Mouse (Mus musculus): ENCODE data around the gene Gm10118.

The Gm10118 gene

GRCm38 (mm10) chr10:63927334-63927733, at the start of gene Gm10118:
TSS of gene Gm10118 (minus strand) at chr10:63927434.
- DNase-seq (ENCODE audit: low spot score in 2 of 2): no peak

GRCm38 (mm10) chr10:63972300-63972699, 45.1 kb upstream of the Gm10118 start:
- no peak for DNase-seq (ENCODE audit: low spot score in 2 of 2)

GRCm38 (mm10) chr10:63954308-63954930, 27.2 kb upstream of the Gm10118 start:
- no peak for DNase-seq (ENCODE audit: low spot score in 2 of 2)

- DNase-seq (ENCODE audit: low spot score in 2 of 2): no peak
Measured at GRCm38 (mm10) chr10:63951481-63951880, 24.2 kb upstream of the Gm10118 start.

GRCm38 (mm10) chr10:63950867-63951266, 23.6 kb upstream of the Gm10118 start:
- DNase-seq (ENCODE audit: low spot score in 2 of 2): no peak

GRCm38 (mm10) chr10:63947266-63947665, 20.0 kb upstream of the Gm10118 start:
- DNase-seq (ENCODE audit: low spot score in 2 of 2): no peak

- no peak for DNase-seq (ENCODE audit: low spot score in 2 of 2)
Measured at GRCm38 (mm10) chr10:63945534-63945933, 18.3 kb upstream of the Gm10118 start.

GRCm38 (mm10) chr10:63933946-63934345, 6.7 kb upstream of the Gm10118 start:
- no peak for DNase-seq (ENCODE audit: low spot score in 2 of 2)

GRCm38 (mm10) chr10:63908878-63909277, 18.4 kb downstream of the Gm10118 start:
- no peak for DNase-seq (ENCODE audit: low spot score in 2 of 2)

- DNase-seq (ENCODE audit: low spot score in 2 of 2): no peak
Measured at GRCm38 (mm10) chr10:63899891-63900290, 27.3 kb downstream of the Gm10118 start.

- DNase-seq (ENCODE audit: low spot score in 2 of 2): no peak
Measured at GRCm38 (mm10) chr10:63894612-63895011, 32.6 kb downstream of the Gm10118 start.

- no peak for DNase-seq (ENCODE audit: low spot score in 2 of 2)
Measured at GRCm38 (mm10) chr10:63886449-63887088, 40.7 kb downstream of the Gm10118 start.

- DNase-seq (ENCODE audit: low spot score in 2 of 2): no peak
Measured at GRCm38 (mm10) chr10:63880462-63880903, 46.8 kb downstream of the Gm10118 start.
